Mouse (Mus musculus) adrenal gland, adult 10 weeks (tissue): Measurements from ENCODE around the gene Drd4. TPM values are rescaled to one million over a fixed set of nuclear protein-coding genes. Genes with fewer than 3 reads are reported as not detected.

Experiments
- polyA plus RNA-seq: library from polyadenylated mRNA; stranded (reverse); fragments of 350-450 nt; fragmentation: Illumina TruSeq; extraction: RNeasy Lipid Tissue Mini Kit (QIAGEN cat#74804); gene quantifications from one replicate; pipeline ENCODE4 v1.2.3, GENCODE M21; 2014; ENCODE audit warnings: low read depth, low replicate concordance

Drd4 gene
- polyA plus RNA-seq, result not detected

GRCm38 (mm10) chr7:141291921-141292582 is at the start of gene Drd4:
Drd4 (plus strand) TSS chr7:141292006.

GRCm38 (mm10) chr7:141265739-141266561 is 25.9 kb upstream of the Drd4 start, which contains the start of gene Irf7:
Irf7 (minus strand) TSS chr7:141266481.

GRCm38 (mm10) chr7:141276546-141276945 is 15.3 kb upstream of the Drd4 start, which contains the start of gene Cdhr5:
Cdhr5 (minus strand) TSS chr7:141276786.

GRCm38 (mm10) chr7:141278766-141279590 is 12.8 kb upstream of the Drd4 start, which contains the start of gene Sct:
Sct (minus strand) TSS chr7:141279133.

GRCm38 (mm10) chr7:141327469-141328372 is 35.9 kb downstream of the Drd4 start, which contains the start of the genes Deaf1 and Tmem80:
Deaf1 (minus strand) TSS chr7:141327690.
Tmem80 (plus strand) TSS chr7:141327739.

GRCm38 (mm10) chr7:141338576-141339131 is 46.8 kb downstream of the Drd4 start, which contains the start of gene Eps8l2:
Eps8l2 (plus strand) TSS chr7:141338880.

Other genes starting within 250 kb of the Drd4 start
- not detected for gene B4galnt4, start 230.9 kb upstream of the Drd4 start, polyA plus RNA-seq
- not detected for gene Pkp3, start 213.8 kb upstream of the Drd4 start, polyA plus RNA-seq
- not detected for gene Sigirr, start 191.4 kb upstream of the Drd4 start, polyA plus RNA-seq
- gene Ano9, start 174.2 kb upstream of the Drd4 start, polyA plus RNA-seq, result not detected
- 20.6 TPM for gene Ptdss2, start 169.6 kb upstream of the Drd4 start, polyA plus RNA-seq
- 5.4 TPM for gene Rnh1, start 119.1 kb upstream of the Drd4 start, polyA plus RNA-seq
- gene Hras, start 98.0 kb upstream of the Drd4 start, polyA plus RNA-seq, result 8.7 TPM
- 0.58 TPM for gene Lrrc56, start 97.8 kb upstream of the Drd4 start, polyA plus RNA-seq
- not detected for gene Lmntd2, start 77.9 kb upstream of the Drd4 start, polyA plus RNA-seq
- gene Rassf7, start 76.1 kb upstream of the Drd4 start, polyA plus RNA-seq, result 0.64 TPM
- gene Phrf1, start 63.2 kb upstream of the Drd4 start, polyA plus RNA-seq, result 17.6 TPM
- 19.8 TPM for gene Irf7, start 25.5 kb upstream of the Drd4 start, polyA plus RNA-seq
- gene Cdhr5, start 15.2 kb upstream of the Drd4 start, polyA plus RNA-seq, result 1.3 TPM
- not detected for gene Sct, start 12.9 kb upstream of the Drd4 start, polyA plus RNA-seq
- 0.93 TPM for gene Deaf1, start 35.7 kb downstream of the Drd4 start, polyA plus RNA-seq
- gene Tmem80, start 35.7 kb downstream of the Drd4 start, polyA plus RNA-seq, result 18.5 TPM
- not detected for gene Eps8l2, start 46.9 kb downstream of the Drd4 start, polyA plus RNA-seq
- gene Taldo1, start 100.2 kb downstream of the Drd4 start, polyA plus RNA-seq, result 37.2 TPM
- gene Gatd1, start 122.1 kb downstream of the Drd4 start, polyA plus RNA-seq, result 9.3 TPM
- gene Cend1, start 137.5 kb downstream of the Drd4 start, polyA plus RNA-seq, result 1.0 TPM
- gene Slc25a22, start 145.9 kb downstream of the Drd4 start, polyA plus RNA-seq, result 2.9 TPM
- gene Pidd1, start 152.0 kb downstream of the Drd4 start, polyA plus RNA-seq, result 0.23 TPM
- 10.8 TPM for gene Rplp2, start 155.4 kb downstream of the Drd4 start, polyA plus RNA-seq
- 15.2 TPM for gene Pnpla2, start 163.2 kb downstream of the Drd4 start, polyA plus RNA-seq
- gene Cracr2b, start 169.1 kb downstream of the Drd4 start, polyA plus RNA-seq, result not detected
- gene Cd151, start 175.4 kb downstream of the Drd4 start, polyA plus RNA-seq, result 96.8 TPM
- gene Polr2l, start 183.1 kb downstream of the Drd4 start, polyA plus RNA-seq, result 6.1 TPM
- 1.6 TPM for gene Tspan4, start 183.2 kb downstream of the Drd4 start, polyA plus RNA-seq
- gene Chid1, start 247.9 kb downstream of the Drd4 start, polyA plus RNA-seq, result 7.0 TPM